Mouse (Mus musculus) cerebellum, adult 8-10 months (tissue): ENCODE measurements around the gene C530008M17Rik.

ENCODE experiments used
- DNase-seq: peaks from one replicate; pipeline ENCODE4 v3.0.0; 2022

Gene C530008M17Rik

DNA sequence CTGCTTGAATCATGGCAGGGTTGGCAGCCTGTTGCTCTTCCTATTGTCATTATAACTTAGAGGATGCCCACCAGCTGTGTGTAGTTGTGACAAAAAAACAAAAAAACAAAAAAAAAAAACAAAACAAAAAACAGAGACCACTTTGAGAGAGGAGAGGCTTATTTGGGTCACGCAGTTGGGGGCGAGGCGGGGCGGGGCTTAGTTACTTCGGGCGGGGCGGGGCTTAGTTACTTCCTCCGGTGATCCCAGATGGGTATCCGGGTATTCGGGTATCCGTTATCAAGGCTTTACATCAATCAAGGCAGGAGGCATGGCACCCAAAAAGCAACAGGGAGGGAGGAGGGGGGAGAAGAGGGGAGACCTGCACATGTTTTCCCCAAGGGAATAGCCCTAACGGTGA, 46.3 kb downstream of the C530008M17Rik start:
- no peak for DNase-seq

DNA sequence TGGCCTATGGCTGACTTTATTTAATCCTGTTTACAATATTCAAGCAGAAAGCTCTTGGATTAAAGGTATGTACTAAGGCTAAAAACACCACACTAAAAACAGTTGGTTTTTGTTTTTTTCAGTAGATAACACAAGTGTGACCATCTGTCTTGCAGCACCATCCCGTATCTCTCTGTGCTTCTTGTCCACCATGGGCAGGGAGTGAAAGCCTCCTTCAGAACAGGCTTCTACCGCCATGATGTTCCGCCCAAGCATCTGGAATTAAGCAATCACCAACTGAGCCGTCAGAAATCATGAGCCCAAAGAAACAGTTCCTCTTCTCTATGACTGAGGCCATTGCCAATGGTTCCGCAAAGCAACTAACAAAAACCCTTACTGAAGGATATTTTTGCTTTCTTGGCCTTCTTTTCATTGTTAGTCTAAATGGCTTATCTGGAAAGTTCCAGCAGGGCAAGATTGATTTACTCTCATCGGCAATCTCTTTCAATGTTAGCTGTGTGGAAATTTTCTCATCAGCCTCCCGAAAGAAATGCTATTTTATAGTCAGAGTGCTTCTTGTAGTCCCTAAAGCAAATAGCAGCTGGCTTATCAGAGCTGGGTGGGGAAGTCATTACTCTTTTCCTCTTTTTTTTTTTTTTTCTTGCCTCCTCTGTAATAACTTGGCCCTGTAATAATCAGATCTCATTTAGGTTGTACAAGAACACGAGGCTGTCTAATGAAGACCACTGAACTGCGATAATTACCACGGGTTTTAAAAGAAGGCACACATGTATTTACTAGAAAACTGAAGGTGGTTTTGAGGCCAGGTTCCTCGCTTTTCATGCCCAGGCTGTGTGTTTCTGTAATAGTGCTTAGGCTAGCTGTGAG, 49.2 kb downstream of the C530008M17Rik start:
- DNase-seq, result no peak

DNA sequence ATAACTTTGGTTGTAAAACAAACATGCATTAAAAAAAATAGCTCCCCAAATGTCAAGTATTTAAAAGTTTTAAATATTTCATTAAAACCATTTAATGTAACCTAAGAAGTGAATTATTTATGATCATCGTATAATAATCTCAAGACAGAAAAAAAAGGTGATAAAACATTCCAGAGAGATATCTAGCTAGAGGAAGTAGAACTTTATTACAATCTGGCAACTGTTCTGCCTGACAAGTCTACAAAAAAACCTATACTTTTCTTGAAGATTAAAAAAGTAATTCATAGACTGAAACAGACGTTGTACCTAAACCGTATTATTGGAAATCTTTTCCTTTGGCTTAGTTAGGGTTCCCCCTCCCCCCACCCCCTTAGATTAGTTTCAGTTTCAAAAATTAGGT, 50.8 kb downstream of the C530008M17Rik start:
- DNase-seq, result no peak

DNA sequence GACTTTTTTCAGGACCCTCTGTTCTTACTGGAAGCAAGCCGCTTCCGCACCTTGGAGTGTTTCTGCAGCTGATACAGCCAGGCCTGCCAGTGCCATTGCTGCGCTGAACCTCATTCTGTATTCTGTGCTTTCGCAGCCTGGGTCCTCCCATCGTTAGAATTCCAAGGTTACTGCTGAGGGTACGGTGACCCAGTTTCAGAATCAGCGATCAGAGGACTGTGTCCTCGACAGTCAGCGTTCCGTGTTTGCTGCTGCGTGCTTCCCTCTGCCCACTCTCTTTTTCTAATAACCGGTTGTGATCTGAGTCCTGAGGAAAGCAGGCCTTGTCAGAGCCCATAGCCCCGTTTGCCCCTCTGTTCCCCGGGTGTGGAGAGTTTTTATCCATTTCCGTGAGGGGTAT, 51.7 kb downstream of the C530008M17Rik start:
- no peak for DNase-seq

DNA sequence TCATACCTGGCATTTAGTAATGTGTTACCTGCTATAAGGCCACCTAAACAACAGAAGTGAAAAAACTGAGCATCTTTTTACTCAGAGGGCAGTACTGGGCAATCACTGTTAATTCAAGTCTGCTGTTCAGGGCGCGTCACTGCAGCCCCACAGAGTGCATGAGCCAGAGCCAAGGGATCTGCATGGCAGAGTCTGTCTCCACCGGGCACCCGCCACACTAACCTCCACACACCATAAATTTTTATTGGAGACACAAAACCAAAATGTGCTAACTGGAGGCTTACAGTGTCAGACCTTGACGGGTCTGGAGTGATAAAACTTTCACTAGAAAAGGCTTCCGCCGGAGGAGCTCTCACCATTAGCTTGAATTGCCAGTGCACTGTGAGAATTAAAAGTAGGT, 57.4 kb downstream of the C530008M17Rik start:
- no peak for DNase-seq

DNA sequence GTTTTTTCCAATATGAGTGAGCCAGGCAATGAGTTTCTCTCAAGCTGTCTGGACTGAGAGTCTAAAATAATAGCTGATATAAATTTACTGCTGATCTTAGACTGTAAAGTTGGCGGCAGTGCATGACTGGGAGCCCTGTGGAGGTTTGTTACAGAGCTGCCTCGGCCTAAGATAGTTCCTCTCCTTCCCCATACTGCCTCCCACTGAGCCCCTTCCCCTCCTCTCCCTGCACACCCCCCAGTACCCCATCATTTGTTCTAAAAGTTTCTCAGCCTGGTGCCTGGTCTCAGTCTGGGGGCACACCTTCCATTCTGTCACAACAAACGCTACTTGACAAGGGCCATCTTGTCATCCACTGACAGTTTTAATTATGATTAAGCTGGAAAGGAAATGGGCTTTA, 63.6 kb downstream of the C530008M17Rik start:
- DNase-seq, result no peak

DNA sequence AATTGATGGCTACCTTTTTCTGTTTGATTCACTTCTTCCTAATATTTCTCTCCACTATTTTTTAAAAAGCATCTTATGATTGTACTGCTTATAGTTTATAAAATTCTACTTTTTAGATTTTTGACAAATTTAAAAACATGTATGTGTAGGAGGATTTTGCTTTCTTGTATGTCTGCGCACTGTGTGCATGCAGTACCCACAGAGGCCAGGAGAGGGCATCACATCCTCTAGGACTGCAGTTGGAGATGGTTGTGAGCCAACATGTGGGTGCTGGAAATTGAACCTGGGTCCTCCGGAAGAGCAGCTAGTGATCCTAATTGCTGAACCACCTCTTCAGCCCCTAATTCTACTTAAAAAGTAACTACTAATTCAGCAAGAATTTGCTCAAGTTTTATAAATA, 68.6 kb downstream of the C530008M17Rik start:
- DNase-seq, result no peak

DNA sequence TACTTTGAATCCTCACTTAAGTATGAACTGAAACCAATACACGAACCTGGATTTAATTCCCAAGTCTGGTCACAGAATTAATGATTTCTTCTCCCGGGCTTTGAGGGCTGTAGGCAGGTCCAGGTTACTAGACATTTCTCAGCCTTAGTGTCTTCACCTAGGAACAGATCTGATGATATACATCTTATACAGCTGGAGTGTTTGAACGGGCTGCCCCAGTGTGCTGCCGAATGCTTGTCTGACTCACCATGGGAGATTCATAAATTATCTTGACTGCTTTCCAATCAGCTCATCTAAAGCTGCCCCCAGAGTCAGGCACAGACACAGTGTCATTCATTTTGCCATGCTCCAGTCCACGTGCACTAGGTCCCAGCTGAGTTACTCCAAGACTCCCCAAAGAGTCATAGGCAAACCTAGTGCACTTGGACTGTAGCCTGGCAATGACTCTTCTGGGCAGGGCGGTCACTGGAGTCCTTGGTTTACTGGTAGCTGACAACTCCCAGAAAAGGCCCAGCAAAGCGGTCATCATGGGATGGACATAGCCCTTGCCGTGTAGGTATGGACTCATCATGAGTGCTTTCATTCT, 70.3 kb downstream of the C530008M17Rik start:
- DNase-seq, result no peak

DNA sequence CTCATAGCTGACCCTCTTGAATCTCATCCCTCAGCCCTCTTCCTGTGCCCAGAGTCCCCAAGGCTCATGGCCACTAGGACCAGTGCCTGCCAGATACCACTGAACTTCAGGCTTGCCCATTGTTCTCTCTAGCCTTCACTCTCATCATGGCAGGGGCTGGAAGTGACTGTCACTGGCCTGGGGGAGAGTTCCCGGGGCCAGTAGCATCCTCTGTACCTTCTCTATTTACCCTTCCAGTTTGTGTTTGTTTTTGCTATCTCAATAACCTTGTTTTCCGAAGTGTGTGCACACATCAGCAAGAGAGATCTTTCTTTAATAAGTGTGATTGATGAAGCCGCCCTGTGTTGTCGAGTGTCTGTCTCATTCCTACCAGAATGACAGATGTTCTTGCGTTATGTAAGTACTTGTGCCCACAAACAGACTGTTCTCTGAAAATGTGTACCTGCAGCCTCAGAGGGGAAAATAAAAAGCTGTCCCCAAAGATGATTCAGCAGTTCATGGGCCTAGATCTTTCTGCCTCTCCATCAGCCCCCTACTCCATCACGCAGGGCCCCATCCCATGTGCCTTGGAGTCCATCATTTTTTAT, 76.8 kb downstream of the C530008M17Rik start:
- DNase-seq, result no peak

DNA sequence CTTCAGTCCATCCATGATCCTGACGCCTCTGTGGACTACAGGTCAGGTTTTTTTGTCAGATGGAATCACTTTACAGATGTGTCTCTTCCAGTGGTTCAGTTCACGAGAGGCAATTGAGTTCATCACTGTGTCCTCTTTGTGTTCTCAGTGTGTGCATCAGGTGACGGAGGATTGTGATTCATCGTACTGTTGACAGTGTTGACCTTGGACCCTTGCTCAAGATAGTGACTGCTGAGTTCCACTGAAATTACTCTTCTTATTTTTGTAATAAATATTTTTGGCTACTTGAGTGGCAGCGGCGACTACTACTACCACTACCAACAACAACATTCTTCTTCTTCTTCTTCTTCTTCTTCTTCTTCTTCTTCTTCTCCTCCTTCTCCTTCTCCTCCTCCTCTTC, 85.2 kb downstream of the C530008M17Rik start:
- DNase-seq, result no peak

DNA sequence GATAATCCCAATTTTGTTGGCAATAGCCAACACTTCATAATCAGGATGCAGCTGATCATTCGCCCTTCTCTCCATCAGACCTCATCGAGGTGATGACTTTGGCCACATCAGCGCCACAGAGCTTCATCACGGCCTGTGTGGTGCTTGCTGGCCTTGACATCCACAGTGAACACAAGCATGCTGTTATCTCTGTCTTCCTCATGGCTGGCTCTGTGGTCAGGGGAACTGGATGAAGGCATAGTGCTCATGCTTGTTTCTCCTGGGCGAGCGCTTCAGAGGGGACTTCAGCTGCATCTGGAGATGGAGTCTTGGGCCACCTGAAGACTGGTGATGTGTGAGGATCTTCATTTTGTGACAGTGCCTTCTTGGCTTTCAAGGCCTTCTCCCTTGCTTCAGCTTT, 85.8 kb downstream of the C530008M17Rik start:
- DNase-seq, result no peak

DNA sequence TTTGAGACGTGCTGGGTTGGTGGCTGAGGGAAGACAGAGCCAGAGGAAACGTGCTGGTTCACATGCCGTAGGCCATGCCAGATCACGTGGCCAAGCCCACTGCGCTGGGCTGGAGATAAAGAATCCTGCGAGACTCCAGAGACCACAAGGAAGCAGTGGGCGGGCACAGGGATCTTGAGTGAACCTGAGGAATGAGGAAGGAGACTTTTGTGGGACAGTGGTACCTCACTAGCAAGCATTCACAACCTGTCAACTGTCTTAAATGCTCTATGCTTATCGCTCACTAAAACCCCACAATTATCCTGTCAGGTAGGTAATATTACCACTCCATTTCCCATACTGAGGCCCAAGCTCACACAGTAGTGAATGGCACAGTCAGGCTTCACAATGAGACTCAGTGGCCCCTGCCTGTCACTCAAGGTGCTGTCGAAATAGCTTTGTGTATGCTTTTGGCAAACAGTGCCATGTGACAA, 88.5 kb downstream of the C530008M17Rik start:
- DNase-seq, result no peak

DNA sequence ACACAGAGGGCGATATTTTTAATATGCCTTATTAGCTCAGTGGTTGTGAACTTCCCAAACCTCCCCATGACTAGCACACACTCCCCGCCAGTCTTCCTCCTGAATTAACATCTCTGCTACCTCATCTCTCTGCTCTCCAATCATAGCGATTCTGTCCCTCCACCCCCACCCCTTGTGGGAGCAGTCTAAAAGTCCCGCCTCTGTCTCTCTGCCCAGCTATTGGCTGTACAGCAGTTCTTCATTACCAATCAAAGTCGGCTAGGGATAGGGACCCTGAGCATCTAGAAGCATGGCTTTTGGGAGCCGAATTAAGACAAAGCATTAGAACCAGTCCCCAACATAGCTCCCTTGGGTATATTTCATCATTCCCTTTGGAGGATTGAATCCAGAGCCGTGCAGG, 91.5 kb downstream of the C530008M17Rik start:
- DNase-seq, result no peak

DNA sequence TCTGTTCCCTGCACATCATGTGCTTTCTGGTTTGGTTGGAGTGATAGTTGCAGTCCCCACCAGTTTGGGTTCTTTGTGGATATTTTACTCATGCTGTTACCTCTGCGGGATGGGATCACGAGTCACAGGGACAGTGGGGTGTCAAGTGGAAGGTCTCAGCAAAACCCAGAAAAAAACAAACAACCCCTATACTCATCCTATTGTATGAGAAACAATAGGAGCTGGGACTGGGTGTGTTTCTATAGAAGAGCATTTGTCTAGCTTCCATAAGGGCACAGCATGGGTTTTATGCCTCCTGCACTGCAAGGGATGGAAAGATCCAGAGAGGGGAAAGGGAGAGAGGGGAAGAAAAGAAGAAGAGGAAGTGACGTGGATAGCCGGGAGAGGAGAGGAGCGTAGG, 96.0 kb downstream of the C530008M17Rik start:
- DNase-seq, result no peak

DNA sequence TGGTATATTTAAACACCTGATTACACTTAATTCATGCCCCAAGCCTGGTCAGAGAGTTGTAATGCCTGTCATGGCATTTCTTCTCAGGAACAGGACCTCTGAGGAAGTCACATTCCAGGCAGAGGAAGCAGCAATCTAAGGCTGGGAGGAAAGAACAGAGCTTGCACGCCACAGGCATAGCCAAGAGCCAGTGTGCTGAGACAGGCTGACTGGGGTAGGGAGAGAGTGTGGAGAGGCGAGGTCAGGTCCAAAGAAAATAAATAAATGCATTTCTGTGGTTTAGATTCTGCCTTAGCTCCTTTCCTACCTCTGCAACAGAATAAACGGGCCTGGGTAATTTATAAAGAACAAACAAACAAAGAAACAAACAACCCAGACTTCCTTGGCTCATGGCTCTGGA, 104.0 kb downstream of the C530008M17Rik start:
- DNase-seq, result no peak

DNA sequence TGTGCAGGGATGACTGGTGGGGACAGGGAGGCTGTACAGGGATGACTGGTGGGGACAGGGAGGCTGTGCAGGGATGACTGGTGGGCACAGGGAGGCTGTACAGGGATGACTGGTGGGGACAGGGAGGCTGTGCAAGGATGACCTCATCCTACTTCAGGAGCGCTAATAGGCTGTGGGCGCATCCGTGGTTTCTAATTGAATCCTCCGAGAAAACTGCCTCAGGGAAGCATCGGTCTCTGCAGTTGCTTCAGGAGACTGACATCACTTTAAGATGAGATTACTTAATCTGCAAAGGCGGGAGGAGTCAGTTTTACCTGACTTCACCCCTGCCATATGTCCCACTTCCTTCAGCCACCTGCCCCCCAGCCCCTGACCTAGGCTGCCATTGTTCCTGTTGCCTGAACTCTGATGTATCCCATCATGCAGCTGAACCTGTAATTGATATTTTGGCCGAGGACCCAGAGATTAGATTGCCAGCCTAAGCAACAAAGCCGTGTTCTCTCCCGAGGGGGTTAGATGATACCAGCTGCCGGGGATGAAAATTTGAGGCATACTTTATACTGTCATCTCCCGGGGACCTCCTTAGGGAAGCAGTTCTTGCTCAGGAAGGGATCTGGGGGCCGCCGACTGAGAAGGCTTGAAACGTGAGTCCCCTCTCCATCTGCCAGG, 105.9 kb downstream of the C530008M17Rik start:
- DNase-seq, result no peak

DNA sequence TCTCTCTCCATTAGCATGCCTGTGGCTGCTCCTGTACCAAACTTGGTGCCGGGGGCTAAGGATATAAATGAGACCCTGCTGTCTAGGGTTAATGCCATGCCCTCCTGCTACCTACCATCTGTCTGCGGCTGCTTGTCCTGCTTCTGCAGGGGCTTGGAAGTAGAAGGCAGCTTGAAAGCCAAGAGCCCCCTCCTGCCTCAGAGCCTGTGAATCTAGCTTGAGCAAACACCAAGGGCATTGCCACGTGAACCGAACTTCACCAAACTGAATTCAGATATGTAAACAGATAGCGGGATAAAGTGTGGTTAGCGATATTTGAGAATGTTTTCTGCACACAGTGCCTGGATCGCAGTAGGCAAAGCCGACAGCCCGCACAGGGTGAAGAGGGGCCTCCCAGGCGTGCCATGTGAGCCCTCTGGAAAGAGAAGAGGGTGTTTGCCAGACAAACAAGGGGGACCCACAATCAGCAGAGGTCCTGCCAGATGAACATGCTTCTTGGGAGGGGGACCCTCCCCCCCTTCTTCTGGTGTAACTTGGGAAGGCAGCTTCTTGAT, 106.9 kb downstream of the C530008M17Rik start:
- no peak for DNase-seq

DNA sequence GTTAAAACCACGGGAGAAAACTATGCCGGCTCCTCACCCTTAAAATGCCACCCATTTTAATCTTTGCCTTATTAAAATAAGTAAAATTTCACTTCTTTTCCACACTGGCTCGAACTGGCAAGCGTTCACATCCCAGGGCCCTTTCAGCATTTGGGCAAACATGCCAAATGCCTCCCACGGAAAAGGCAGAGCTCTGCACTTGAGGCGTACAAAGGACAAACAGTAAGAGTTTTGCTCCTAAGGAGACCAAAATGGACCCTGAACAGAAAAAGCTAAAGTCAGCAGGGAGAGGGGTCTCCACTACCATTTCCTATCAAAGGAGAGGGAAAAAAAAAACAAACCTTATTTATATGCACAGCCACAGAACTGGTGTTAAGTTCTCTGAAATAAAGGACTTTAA, 107.4 kb downstream of the C530008M17Rik start:
- DNase-seq, result no peak

DNA sequence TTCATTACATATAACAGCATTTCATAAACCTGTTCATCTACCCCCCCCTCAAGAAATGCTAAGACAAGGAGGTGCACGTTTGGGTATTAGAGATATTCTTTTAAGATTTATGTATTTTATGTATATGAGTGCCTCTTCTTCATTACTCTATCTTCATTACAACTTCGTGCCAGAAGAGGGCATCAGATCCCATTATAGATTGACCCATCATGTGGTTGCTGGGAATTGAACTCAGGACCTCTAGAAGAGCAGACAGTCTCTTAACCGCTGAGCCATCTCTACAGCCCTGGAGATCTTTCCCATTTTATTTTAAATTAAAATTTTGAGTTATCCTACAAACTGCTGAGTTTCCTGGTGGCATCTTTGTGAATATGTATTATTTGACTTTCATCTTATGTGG, 112.7 kb downstream of the C530008M17Rik start:
- no peak for DNase-seq

DNA sequence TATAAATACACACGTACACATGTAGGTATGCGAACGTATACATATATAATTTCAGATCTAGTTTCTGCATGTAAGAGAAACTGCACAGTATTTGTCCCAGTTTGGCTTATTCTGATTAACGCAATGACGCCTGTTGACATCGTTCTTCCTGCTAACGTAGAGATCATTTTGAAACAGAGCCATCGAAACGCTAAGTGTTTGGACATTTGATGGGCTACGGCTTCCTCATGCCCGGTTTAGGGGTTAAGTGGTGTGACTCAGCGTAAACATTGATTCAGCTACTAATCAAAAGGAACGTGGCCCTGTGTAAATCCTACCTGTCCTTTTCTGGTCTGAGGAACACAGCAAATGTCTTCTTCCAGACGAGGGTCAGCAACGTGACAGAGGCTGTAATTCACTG, 113.3 kb downstream of the C530008M17Rik start:
- DNase-seq, result no peak

DNA sequence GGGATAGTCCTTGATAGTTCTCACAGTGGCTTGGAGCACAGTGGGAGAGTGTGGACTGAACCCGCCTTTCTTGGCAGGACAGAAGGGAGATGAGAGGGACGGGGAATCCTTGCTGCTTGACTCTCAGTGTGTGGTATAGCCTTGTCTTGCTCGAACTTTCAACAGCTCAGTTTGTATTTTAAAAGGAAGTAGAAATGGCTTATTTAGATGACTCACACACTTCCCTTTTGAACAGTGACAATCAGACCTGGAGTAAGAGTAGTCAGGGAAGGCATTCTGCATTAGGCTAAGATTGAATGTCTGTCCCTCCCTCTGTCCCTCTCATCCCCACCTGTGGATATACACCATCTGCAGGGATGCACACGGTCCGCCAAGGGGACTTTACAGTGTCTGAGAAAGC, 115.1 kb downstream of the C530008M17Rik start:
- DNase-seq, result no peak

DNA sequence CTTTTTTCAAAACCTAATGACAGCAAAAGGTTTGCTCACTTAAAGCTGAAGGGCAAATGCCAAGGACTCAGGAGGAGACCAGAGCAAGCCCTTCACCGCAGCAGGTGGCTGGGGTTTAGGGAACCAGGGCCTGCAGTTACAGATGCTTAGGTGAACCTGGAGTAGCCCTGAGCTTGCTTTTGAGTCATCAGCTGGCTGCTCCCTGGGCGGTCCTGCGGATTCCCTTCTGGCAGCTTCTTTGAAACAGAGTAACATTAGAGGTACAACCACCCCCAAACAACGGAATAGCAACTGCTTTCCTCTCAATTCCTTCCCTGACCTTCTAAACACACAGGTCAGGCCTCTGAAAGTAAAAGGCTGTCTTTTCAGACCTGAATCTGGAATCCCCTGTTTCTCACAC, 116.5 kb downstream of the C530008M17Rik start:
- no peak for DNase-seq

DNA sequence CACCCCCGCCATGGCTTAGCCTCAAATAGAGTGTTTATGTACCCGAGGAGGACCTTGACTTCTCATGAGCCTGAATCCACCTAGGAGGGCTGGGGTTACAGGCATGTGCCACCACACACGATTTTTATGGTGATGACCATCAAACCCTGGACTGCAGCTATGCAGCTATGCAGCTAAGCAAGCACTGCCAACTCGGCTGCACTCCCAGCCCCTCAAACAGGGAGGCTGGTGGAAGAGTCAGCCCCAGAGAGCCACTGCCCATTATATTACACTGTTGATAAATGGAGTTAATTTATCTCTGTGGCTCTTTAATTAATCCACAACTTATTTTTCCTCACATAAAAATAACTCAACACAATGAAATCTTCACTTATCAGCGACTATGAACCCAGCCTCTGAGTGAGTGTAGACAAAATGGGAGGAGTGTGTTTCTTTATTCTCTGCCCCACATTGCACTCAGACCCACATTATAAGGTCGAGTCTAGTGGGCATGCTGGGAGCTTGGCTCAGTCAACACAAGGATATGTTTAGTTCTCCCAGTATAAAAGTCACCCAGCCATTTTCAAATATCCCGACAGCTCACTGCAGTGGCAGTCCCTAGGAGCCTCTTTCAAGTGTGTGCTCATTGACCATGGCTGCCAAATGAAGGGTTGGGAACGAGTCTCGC, 117.3 kb downstream of the C530008M17Rik start:
- no peak for DNase-seq
